Mouse (Mus musculus) thymus, postnatal 36 days (tissue): ENCODE measurements around the gene Parp11.
"Not testable (repeated sequence)": the region's sequence is repeated elsewhere in the genome, so short reads cannot be mapped to it uniquely, and the experiment has no call there.

Experiments
- DNase-seq, 2 experiments: peaks; one replicate each; pipeline ENCODE4 v3.0.0; 2022; ENCODE audit warnings: mixed read lengths in 2 of 2

The Parp11 gene

DNA sequence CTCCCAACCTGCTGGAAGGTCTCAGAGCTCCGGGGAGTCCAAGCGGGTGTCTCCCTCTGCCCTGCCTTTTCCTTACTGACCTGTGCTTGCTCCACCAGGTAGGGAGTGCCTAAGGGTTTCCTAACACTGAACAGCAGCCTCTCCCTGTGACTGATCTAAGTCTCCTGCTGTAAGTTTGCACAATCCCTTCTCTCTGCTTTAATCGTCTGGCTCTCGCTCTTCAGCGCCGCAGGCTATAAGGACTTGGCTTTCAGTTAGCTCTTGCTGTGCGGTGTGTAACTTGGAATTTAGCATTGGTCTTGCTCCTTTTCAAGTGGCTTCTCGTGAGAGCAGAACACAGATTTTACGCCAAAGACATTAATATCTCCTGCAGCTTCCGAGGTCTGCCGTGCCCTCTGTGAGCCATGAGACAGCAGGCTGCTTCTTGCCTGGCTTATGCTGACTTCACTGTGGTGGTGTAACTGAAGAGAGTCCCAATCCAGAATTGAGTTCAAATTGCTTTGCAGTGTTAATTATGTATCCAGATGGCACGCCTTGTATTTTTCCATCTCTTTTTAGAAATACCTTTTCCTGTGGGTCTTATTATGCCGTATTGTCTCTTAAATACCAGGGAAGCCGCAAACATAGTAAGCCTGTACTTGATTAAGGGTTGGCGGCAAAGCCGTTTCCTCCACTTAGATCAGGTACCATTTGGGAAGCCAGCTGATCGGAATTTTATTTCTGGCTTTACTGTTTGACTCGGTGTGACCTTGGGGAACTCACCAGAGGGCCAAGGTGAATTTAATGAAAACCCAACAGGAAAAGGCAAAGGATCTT is 50.4 kb downstream of the Parp11 start:
- DNase-seq, result no peak

DNA sequence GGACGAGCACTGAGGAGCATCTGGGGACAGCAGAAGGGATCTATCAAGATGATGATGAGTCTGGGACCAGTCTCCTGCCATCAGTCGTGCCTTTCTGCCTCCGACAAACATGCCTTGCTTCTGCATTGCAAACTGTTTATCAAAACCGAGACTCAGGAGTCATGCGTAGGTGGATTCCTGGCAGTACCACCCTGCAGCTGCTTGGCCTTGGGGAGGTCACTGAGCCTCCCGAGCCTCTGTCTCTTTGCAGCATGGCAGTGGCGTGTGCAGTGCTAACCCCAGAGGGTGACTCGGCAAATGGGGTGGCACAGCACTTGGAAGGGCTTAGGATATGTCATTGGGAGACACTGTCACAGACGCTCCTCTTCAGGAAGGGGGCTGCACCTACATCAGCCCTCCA is 53.5 kb downstream of the Parp11 start:
- no peak for DNase-seq

DNA sequence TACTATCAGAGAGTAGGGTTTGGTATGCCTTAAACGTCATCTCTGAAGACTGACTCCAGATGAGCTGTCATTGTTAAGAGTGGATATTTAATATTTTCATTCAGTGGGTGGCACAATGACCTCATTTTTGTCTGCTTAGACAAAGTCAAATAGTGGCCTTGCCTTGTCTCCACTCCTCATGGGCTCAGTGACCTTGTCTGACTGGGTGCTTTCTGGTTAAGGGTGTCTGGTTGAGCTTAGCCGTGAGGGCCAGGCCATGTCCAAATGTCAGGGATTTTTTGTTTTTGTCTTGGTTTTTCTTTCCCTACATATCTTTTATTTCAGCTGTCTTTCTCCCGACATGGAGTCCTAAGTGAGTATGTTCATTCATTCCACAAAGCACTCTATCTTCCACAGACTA is 54.2 kb downstream of the Parp11 start:
- DNase-seq, result no peak

DNA sequence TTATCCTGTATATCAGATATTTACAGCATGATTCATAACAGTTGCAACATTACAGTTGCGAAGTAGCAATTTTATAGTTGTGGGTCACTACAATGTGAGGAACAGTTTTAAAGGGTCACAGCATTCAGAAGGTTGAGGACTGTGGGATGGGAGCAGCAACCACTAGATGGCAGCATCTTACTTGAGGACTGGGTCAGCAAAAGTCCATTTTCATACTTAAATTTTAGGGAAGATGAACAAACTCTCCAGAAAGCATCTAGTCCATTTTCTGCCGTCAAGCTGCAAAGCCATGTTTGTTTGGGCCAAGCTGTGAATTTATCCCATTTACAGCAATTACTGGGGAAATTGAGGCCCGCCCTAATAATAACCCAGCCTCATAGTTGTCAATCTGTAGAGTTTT is 55.9 kb downstream of the Parp11 start:
- DNase-seq, result peak in 1 of 2 experiments; percentile 25

DNA sequence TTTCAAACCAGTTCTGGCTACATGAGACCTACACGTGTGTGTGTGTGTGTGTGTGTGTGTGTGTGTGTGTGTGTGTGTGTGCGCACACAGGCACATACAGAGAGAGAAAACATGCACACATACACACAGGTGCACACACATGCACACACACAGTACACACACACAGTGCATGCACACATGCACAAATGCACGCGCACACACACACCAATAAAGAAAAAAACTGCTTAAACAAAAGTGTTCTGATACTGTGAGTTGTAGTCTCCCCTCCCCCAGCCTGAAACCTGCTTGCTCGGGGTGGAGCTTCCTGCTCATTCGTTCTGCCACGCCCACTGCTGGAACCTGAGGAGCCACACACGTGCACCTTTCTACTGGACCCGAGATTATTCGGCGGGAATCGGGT is 67.1 kb downstream of the Parp11 start:
- DNase-seq, result not testable (repeated sequence)

DNA sequence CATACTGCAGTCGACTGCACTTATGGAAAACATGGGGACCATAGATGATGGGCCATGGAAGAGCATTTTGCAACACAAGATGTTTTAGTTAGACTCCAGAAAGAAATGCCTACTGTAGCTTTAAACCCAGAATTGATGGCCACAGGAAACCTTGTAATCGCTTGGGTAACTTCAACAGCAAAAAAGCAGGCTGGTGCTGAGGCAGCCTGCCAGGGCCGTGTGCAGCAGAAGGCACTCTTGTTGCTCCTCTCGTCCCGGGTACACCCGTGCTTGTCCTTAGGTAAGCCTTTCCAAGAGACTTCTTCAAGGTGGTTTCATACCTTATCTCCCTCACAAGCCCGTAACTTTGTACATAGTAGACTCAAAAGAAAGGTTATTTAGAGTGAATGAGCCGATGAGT is 74.5 kb downstream of the Parp11 start:
- DNase-seq, result no peak

DNA sequence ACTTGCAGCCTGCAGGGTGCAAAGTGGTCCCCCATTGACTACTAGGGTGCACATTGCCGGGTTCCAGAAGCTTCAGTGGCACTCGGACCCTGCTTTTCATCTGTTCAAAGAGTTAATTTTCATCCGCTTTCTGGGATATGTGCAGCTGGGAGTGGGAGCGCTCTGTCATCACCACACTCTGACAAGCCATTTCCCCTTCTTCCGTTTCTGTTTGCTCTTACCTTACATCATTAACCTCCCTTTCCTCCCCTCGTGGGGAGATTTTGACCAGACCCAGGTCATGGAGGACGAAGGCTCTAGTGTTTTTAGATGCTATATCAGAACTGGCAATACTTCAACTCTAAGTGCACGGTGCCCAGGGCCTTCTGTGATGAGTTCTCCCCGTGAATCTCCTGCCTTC is 75.7 kb downstream of the Parp11 start:
- DNase-seq, result no peak

DNA sequence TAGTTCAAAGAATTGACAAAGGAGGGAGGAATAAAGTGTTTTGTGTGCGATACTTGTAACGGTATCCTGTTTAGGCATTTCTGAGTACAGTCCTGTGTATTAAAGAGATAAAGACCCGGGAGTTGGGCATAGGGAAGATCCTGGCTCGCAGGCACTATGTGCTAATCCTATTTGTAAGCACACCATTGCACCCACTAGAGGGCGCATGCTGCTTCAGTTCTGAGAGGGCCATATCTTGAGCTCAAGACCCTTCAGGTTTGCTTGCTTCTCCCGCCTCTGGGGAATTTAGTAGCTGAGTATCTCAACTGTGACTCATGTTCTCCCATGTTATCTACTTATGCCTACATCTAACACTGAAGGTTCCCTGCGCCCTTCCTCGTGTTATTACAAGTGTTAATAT is 77.8 kb downstream of the Parp11 start:
- DNase-seq, result peak; percentile 61

DNA sequence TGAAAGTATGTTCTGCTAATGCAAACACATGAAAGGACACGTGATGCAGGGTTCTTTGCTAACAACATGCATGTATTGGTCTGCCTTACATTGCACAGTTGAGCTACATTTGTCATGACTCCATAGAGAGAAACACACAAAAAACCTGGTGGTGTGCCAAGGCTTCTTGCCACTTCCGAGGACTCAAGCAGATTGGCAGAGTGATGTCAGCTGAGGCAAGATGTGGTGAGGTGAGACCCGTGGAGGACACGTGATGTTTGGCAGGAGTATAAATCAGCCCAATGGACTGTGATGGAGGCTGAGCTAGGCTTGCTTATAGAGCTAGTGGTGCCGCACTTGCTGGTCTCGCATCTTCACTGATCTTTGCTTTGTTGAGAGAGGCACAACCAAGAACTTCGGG is 82.0 kb downstream of the Parp11 start:
- DNase-seq, result no peak

DNA sequence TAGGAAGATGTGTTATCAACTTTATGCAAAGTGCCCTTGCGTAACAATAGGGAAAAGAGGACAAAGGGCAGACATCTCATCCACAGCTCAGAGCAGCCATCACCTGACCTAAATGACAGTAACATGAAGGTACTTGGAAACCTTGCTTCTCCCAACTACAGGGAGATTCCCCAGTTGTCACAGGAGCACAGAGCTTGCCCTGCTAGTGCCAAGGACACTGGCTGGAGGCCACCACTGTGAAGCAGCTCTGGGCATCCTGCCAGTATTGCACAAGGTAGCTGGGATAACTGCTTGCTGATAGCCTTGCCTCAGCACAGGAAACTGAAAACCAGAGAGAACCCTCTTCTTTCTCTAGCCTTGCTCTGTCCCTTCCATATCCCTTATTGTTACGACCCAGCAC is 82.8 kb downstream of the Parp11 start:
- no peak for DNase-seq

DNA sequence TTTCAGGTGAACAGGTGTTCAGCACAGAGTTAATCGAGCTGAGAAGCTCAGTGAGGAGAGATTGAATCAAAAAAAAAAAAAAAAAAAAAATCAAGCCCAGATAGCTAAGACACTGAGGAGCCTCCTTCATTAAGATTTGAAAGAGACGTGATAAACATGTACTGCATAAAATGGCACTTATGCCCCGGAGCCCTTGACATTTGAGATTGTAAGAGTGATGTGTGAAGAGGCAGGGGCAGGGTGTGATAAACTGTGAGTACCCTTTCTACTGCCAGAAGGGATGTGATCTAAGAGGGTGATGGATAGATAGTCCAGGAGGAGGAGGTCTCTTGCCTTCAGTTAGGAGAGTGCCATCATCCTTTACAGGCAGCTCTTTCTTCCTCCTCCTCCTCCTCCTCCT is 83.6 kb downstream of the Parp11 start:
- no peak for DNase-seq

DNA sequence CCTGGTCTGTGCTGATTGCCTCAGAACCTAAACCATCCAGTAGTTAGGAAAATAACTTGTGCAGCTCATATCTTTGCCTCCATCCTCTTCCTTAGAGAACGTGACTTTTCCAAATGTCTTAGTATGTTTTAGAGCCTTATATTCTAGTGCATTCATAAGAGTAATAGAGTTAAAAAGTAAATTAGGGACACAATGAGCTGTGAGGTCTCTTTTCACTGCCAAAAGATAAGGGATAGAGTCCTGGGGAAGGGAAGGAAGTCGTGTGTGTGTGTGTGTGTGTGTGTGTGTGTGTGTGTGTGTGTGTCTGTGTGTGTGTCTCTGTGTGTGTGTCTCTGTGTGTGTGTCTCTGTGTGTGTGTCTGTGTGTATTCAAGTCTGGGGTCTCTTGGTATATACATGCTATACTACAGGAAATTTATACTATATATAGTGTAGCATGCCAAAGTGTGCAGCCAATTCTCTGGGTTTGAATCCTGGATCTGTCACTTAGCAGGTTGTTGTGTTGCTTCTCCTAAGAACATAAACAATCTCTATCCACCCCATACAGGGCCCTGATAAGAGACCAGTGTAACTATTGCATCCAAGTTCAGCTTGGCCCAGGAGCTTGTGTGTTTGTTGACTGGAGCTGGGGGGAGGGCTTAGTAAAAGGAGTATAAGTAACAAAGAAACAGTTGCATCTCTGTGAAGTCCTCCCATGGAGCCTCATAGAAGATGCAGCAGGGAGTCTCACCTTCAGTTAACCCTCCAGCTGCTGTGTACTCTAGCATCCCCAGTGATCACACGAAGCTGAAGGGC is 85.0 kb downstream of the Parp11 start:
- DNase-seq, result no peak

DNA sequence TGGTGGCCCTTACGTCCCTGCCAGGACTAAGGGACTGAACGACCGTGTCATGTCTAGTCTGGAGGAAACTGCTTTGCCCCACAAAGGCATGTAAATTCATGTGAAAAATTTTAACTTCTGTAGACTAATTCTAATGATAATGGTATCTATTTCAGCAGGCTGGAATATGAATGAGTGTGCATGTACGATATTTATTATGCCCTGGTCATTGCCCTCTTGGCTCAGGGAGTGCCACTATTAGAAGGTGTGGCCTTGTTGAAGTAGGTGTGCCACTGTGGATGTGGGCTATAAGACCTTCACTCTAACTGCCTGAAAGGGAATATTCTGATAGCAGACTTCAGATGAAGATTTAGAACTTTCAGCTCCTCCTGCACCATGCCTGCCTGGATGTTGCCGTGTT is 85.7 kb downstream of the Parp11 start:
- DNase-seq, result no peak

DNA sequence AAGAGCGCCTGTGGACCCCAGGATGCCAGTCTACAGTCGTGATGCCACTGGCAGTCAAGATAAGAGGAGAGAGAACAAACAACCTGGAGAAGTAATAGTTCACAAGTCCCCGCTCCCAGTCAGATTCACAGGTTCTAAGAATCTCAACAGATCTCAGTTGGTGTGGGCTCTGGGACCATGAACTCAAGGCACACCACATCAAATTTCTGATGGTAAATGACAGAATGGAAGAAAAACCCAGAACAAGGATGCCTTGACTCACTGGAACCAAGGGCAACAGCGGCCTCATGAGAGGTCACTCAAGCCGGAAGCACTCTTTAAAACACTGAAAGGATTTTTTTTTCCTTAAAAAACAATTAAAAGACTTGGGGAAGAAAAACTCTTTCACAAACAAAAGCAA is 87.1 kb downstream of the Parp11 start:
- no peak for DNase-seq

DNA sequence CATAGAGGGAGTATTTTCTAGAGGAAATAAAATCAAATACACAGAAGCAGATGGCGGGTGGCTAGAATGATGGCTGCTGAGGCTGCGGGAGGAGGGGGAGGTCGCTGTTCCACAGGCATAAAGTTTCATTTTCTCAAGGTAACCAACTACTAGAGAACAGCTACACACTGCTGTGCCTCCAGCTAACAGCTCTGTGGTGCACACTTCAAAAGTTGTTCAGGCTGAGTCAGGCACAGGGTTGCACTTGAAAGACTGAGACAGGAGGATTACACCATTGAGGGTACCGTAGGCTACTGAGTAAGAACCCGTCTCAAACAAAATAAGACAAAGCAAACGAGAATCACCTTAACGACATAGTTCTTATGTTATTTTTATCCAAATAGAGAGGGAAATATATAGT is 90.4 kb downstream of the Parp11 start:
- DNase-seq, result no peak

DNA sequence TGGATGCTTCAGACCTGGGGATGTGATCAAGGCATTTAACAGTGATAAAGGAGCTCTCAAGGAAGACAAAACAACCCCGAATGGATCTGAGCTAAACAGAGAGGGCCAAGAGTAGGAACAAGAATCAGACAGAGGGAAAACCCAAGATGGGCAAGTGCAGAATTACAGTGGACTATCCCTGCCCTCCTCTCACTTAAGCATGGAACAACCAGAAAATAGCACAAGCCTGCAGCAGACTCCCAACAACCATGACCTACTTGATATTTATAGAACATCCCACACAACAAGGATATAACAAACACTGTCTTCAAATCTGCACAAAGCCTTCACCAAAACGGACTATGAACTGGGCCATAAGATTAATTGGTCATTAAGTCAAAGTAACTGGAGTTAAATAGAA is 91.5 kb downstream of the Parp11 start:
- DNase-seq, result no peak

DNA sequence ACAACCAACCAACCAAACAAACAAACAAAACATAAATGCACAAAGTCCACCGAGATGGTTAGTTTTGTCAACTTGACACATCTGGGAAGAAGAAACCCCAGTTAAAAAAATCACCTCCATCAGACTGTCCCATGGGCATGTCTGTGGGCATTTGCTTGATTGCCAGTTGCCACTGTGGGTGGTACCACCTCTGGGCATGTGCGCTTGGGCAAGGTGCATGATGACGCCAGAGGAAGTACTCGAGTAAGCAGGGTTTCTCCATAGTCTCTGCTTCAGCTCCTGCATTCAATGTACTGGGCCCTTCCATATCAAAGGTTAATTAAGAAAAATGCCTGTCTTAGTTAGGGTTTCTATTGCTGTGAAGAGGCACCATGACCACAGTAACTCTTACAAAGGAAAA is 92.6 kb downstream of the Parp11 start:
- no peak for DNase-seq

DNA sequence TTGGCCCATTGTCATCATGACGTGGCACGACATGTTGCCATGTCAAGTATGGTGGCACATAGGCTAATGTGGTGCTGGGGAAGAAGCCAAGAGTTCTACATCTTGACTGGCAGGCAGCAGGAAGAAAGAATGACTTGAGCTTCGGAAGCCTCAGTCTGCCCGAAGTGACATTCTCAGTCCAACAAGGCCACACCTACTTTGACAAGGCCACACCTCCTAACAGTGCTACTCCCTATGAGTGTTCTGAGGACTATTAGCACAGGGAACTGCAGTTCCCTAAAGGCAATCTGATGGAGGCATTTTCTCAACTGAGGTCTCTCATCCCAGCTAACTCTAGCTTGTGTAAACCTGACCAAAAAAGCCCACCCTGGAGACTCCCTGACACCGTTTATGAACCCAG is 93.0 kb downstream of the Parp11 start:
- DNase-seq, result no peak

DNA sequence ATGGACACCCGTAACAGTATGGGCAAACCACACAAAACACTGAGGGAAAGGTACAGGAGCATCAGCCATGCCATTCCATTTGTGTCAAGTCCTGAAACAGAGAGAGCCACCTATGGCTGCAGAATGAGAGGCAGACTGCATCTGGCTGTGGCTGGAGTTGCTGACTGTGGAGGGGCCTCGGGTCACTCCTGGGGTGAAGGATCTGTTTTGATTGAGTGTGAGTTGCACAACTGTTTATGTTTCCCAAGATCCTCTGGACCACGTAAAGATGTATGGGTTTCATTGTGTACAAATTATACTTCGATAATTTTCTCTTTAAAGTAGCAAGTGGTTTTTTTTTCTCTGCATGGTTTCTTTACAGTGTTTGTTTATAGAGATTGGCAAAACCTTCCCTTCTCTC is 93.9 kb downstream of the Parp11 start:
- DNase-seq, result no peak

DNA sequence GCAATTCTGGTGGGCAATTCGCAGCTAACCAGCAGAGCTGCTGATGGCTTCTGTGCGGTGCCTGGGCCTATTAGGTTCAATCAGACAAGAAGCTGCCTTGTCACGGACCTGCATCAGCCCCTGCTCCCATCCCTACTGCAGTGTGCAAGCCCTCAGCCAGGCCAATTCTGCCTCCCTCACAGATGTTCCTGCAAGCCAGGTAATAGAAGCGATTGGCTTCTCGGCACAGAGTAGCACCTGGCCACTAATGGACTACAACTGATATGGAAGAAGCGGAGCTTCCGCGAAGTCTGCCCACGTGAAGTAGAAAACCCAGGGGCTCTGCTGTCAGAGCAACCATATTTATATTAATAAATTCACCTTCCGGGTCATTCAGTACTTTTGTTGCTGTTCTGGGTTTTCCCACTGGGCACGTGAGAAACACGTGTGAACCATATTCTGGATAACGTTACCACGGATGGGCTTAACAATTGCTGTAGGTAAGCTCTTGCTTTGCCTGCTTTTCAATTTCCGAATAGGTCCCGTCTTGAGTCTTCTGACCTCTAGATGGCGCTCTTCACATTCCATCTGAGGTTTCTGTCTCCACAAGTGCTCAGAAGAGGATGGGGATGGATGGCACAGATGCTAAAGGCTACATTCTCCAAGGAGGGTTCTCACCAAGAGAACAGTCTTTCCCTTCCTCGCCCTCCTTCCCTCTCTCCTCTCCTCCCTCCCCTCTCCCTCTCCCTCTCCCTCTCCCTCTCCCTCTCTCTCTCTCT is 95.2 kb downstream of the Parp11 start:
- peak; percentile 37 to 43 for DNase-seq
